Mouse (Mus musculus): Measurements from ENCODE around the gene Tekt4.
A peak's percentile ranks its signal among the peaks of the same experiment; 100 is the strongest.

Gene Tekt4

GRCm38 (mm10) chr17:25480152-25480551 is 25.7 kb downstream of the Tekt4 start:
- DNase-seq = no peak

- DNase-seq = no peak
These were observed 26.4 kb downstream of the Tekt4 start for GRCm38 (mm10) chr17:25480820-25481219.

- no peak for DNase-seq
These were observed 27.7 kb downstream of the Tekt4 start for GRCm38 (mm10) chr17:25482092-25482491.

GRCm38 (mm10) chr17:25497013-25497412 is 42.6 kb downstream of the Tekt4 start, which contains the start of gene Sstr5:
Sstr5 (minus strand) TSS chr17:25497288.
- peak; percentile 47 to 67 for DNase-seq

GRCm38 (mm10) chr17:25502599-25502998 is 48.2 kb downstream of the Tekt4 start:
- no peak for DNase-seq

GRCm38 (mm10) chr17:25507799-25508198 is 53.4 kb downstream of the Tekt4 start:
- DNase-seq = peak; percentile 85

GRCm38 (mm10) chr17:25508860-25509577 is 54.6 kb downstream of the Tekt4 start:
- peak; percentile 65 to 67 for DNase-seq

- no peak for DNase-seq
These were observed 55.8 kb downstream of the Tekt4 start for GRCm38 (mm10) chr17:25510074-25510830.

GRCm38 (mm10) chr17:25511876-25512275 is 57.5 kb downstream of the Tekt4 start:
- no peak for DNase-seq

GRCm38 (mm10) chr17:25514055-25514454 is 59.6 kb downstream of the Tekt4 start:
- DNase-seq = no peak

- DNase-seq = peak; percentile 22 to 34
These were observed 61.9 kb downstream of the Tekt4 start for GRCm38 (mm10) chr17:25516315-25516714.

GRCm38 (mm10) chr17:25518144-25518543 is 63.7 kb downstream of the Tekt4 start:
- DNase-seq = peak; percentile 31 to 51

GRCm38 (mm10) chr17:25519511-25519910 is 65.1 kb downstream of the Tekt4 start:
- no peak for DNase-seq

- DNase-seq = peak in 1 of 2 experiments; percentile 27
These were observed 66.1 kb downstream of the Tekt4 start for GRCm38 (mm10) chr17:25520492-25520891.

GRCm38 (mm10) chr17:25522080-25522479 is 67.7 kb downstream of the Tekt4 start:
- no peak for DNase-seq

Measured in kidney, postnatal 4 days (tissue).